Mouse (Mus musculus) liver, embryonic 14.5 days (tissue): ENCODE data around the gene Alox5ap. TPM values are rescaled to one million over a fixed set of nuclear protein-coding genes. Genes with fewer than 3 reads are reported as not detected.

ENCODE experiments used
- ATAC-seq: fragments of 200-750 bp; cut with Nextera tagmentation; 2 replicates; pipeline ENCODE4 v1.8.0; 2017; ENCODE audit warnings: moderate number of reproducible peaks, mild to moderate bottlenecking, moderate library complexity; ENCODE audit not compliant: insufficient read depth
- DNase-seq, 3 experiments: peaks; one replicate each; pipeline ENCODE4 v3.0.0-alpha.2; 2012 to 2013; ENCODE audit warnings: low read depth in 3 of 3, low spot score in 3 of 3
- H3K27ac ChIP-seq: fragments of 300-500 bp; sonication (generic); 2 replicates; pipeline ENCODE4 v1.5.1; 2014; ENCODE audit warnings: moderate library complexity, mild to moderate bottlenecking, control low read depth, inconsistent platforms
- H3K27me3 ChIP-seq: fragments of 300-500 bp; sonication (generic); 2 replicates; pipeline ENCODE4 v1.6.1; 2014; ENCODE audit warnings: mild to moderate bottlenecking, low read length, moderate library complexity; ENCODE audit not compliant: control insufficient read depth, insufficient read depth
- H3K36me3 ChIP-seq: fragments of 300-500 bp; sonication (generic); replicated peaks from 2 replicates; pipeline ENCODE4 v1.6.1; 2014; ENCODE audit warnings: low read depth; ENCODE audit not compliant: control insufficient read depth, insufficient read depth
- H3K4me1 ChIP-seq, 2 experiments: fragments of 200-500 bp in 1 of 2; fragments of 300-500 bp in 1 of 2; sonication (generic) in 1 of 2; replicated peaks; 2 replicates each; pipeline ENCODE4 v1.6.1; 2012 to 2014; ENCODE audit warnings: antibody characterized with exemption in 1 of 2, inconsistent platforms in 1 of 2, low read length in 1 of 2; ENCODE audit not compliant: control insufficient read depth in 2 of 2, insufficient read depth in 2 of 2
- H3K4me2 ChIP-seq: fragments of 300-500 bp; sonication (generic); 2 replicates; pipeline ENCODE4 v1.6.1; 2014; ENCODE audit warnings: low read depth, mild to moderate bottlenecking, control low read depth, moderate library complexity
- H3K4me3 ChIP-seq, 2 experiments: fragments of 200-500 bp in 1 of 2; fragments of 300-500 bp in 1 of 2; sonication (generic) in 1 of 2; 2 replicates each; pipeline ENCODE4 v1.5.1; 2012 to 2014; ENCODE audit warnings: low read depth in 2 of 2, low read length in 2 of 2, mild to moderate bottlenecking in 2 of 2, control low read depth in 1 of 2, inconsistent platforms in 1 of 2, moderate library complexity in 1 of 2; ENCODE audit not compliant: insufficient read depth in 1 of 2
- H3K9ac ChIP-seq: fragments of 300-500 bp; sonication (generic); replicated peaks from 2 replicates; pipeline ENCODE4 v1.6.1; 2014; ENCODE audit warnings: mild to moderate bottlenecking, control low read depth, moderate library complexity
- H3K9me3 ChIP-seq: fragments of 300-500 bp; sonication (generic); 2 replicates; pipeline ENCODE4 v1.6.1; 2016; ENCODE audit warnings: low read length, mixed read lengths; ENCODE audit not compliant: control insufficient read depth
- CTCF ChIP-seq: IDR thresholded peaks from 2 replicates; pipeline ENCODE4 v1.5.1; 2016; ENCODE audit warnings: antibody characterized with exemption, low read depth, control low read depth
- EP300 ChIP-seq: IDR thresholded peaks from 2 replicates; pipeline ENCODE4 v1.6.1; 2016; ENCODE audit warnings: antibody characterized with exemption, low read depth
- WGBS: fragments of 180-500 bp; shearing (Covaris S2); extraction: QIAGEN DNeasy Blood & Tissue Kit; methylation state at CpG from one replicate; pipeline ENCODE4 v1.1.7; 2014; ENCODE audit not compliant: insufficient replicate concordance; 5-methylcytosine and 5-hydroxymethylcytosine counted together
- polyA plus RNA-seq, 2 experiments: library from polyadenylated mRNA; depleted of rRNA in 1 of 2; stranded (reverse) in 1 of 2; unstranded in 1 of 2; fragments of >200 nt; fragmentation: Nextera tagmentation in 1 of 2; extraction: Ambion mirVana in 1 of 2; gene quantifications; 2 replicates each; pipeline versions ENCODE4 v1.2.1 to v1.2.3; 2012 to 2014

The Alox5ap gene
- polyA plus RNA-seq, 2 experiments: 26.7 to 29.6 TPM

DNA sequence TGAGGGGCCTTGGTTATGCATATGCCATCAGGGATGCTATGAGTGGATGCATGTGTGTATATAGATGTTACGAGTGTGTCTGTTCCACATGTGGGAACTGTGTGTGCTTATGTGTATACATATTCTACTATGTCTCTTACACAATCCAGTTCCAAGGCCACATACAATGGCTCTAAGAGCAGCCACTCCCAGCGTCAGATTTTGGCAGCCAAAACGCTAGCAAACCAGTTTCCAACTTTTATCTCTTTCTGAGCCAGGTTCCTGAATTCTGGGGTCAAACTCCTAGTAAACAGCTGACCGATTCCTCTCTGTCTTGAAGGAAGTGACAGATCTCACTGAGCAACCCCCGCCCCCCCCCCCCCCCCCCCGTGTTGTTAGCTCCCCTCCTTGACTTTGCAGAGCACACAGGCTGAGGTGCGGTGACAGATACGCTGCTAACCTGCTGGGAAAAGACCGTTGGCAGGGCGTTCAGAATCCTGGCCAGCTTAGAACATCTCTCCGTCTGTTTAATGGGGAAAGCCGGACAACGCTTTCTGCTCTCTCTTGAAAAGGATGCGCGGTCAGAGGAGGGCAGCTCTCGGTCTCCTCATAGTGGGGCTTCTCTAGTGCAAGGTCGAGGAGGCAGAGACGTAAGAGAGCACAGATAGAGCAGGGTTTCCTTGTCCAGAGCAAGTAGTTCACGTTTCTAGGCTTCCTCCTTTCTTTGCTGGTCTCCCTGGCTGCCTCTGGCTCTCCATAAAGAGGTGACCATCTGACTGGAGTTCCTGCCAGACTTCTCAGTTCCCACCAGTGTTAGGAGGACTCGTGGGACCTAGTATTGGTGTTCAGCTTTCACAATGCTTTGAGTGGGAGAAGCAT lies 17.3 kb upstream of the Alox5ap start:
- DNase-seq (no peak), ATAC-seq (no peak)
- H3K4me2 ChIP-seq: peak overlapping the region; percentile 85
- H3K27ac ChIP-seq: no peak overlapping the region
- H3K27me3 ChIP-seq: no peaks in the 10 kb centered on the region
- TF ChIP-seq EP300 (no peak), CTCF (no peak)
- no peaks in the 10 kb centered on the region for H3K36me3 ChIP-seq
- WGBS: 7% methylated on average over 20 of the region's 20 CpGs
- H3K9me3 ChIP-seq: no peaks in the 10 kb centered on the region
- H3K4me1 ChIP-seq: peaks cover 16 to 26% of the 10 kb centered on the region in 2 experiments
- H3K4me3 ChIP-seq: no peak overlapping the region; a peak in 1 of 4 replicates
- H3K9ac ChIP-seq: no peak overlapping the region

DNA sequence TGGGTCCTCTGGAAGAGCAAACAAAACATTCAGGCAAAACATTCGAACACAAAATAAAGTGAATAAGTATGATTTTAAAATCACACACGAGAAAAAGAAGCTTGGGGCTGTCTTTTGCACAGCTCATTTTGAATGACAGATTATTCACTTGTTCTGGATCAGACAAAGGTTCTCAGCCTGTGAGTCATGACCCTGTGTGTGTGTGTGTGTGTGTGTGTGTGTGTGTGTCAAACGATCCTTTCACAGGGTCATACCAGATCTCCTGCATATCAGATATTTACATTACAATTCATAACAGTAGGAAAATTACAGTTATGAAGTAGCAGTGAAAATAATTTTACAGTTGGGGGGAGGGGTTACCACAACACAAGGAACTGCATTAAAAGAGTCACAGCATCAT lies 12.3 kb upstream of the Alox5ap start:
- no peak overlapping the region for H3K9ac ChIP-seq
- no peaks in the 10 kb centered on the region for H3K36me3 ChIP-seq
- no peak for TF ChIP-seq CTCF
- no peak for TF ChIP-seq EP300
- DNase-seq (no peak), ATAC-seq (no peak)
- no peak overlapping the region for H3K4me3 ChIP-seq
- no peak overlapping the region for H3K27ac ChIP-seq
- no peaks in the 10 kb centered on the region for H3K27me3 ChIP-seq
- H3K4me2 ChIP-seq: no peak overlapping the region
- WGBS: 65% methylated on average over 3 of the region's 3 CpGs
- H3K4me1 ChIP-seq: peaks cover 0 to 4% of the 10 kb centered on the region in 2 experiments; a peak in 1 of 4 replicates
- H3K9me3 ChIP-seq: no peaks in the 10 kb centered on the region

DNA sequence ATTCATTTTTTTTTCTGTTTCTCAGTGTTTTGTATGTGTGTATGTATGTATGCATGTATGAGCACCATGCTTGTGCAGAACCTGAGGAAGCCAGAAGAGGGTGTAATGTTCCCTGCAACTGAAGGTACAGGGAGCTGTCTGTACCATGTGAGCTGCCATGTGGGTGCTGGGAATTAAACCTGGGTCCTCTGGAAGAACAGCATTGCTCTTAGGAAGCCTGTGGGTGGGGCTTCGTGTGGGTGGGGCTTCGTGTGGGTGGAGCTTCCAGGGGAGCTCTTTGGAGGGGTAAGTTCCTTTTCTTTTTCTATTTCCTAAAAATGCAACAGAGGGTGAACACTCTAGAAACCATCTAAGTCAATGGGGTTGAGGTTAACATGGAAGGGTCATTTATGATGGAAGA lies 11.1 kb upstream of the Alox5ap start:
- 33% methylated on average over 2 of the region's 2 CpGs for WGBS
- DNase-seq: no peak
- no peak overlapping the region for H3K4me3 ChIP-seq
- H3K36me3 ChIP-seq: no peaks in the 10 kb centered on the region
- no peaks in the 10 kb centered on the region for H3K4me1 ChIP-seq
- H3K27me3 ChIP-seq: no peaks in the 10 kb centered on the region
- no peak for ATAC-seq
- H3K4me2 ChIP-seq: no peak overlapping the region
- TF ChIP-seq CTCF (no peak), EP300 (no peak)
- H3K9me3 ChIP-seq: no peaks in the 10 kb centered on the region
- H3K27ac ChIP-seq: no peak overlapping the region
- H3K9ac ChIP-seq: no peak overlapping the region

DNA sequence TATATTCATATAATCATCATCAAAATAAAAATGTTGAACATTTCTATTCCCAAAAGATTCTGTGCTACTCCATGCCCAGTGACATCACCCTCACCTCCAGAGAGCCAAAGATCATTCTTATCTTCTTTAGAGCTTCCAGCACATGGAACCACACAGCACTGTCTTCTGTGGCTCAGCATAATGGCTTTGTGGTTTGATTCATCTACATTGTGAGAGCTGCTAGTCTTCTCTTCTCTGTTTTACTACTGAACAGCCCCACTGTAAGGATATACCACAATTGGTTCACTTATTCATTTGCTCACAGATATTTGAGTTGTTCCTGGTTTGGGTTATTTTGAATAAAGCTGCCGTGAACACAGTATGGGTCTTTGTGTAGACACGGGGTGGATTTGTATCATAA lies 9.0 kb upstream of the Alox5ap start:
- Histone ChIP-seq H3K9me3 (no peaks in the 10 kb centered on the region), H3K27ac (no peak overlapping the region), H3K4me1 (no peaks in the 10 kb centered on the region), H3K27me3 (no peaks in the 10 kb centered on the region), H3K36me3 (no peaks in the 10 kb centered on the region), H3K4me2 (no peak overlapping the region), H3K4me3 (no peak overlapping the region), H3K9ac (no peak overlapping the region)
- ATAC-seq (no peak), DNase-seq (no peak)
- TF ChIP-seq CTCF (no peak), EP300 (no peak)
- WGBS: 49% methylated on average over 2 of the region's 2 CpGs

DNA sequence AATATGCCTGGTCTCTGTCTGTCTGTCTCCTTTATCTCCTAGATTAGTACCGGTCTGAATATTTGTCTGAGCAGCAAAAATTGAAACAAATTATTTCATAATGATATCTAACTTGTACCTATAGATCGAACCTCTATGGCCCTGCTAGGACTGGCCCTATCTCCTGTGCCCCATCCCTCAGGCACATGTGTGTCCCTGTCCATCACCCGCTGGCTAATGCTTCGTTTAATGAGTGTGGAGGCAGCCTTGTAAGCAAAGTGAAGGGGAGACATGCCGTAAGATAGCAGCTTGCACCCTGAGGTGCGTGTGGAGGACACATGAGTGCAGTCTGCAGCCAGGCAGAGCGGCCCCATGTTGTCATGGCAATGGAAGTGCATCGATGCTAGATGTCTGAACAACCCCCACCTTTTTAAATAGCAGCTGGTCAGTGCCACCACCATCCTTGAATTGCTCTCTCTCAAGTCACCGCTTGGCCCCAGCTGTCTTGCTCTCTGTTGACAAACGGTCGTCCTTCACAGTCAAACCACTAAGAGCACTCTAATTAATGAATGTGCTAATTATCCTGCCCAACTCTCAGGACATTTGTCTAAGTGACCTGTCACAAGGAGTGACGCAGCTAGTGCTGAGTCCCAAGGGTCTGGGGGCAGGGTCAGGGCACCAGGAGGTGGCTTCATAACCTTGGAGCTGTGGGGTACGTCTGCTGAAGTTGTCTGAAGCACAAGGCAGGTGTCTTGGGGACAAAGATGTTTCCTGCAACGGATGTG lies 6.9 kb upstream of the Alox5ap start:
- Histone ChIP-seq H3K4me1 (no peaks in the 10 kb centered on the region), H3K9ac (no peak overlapping the region), H3K27ac (no peak overlapping the region), H3K4me3 (no peak overlapping the region), H3K36me3 (no peaks in the 10 kb centered on the region), H3K27me3 (no peaks in the 10 kb centered on the region), H3K4me2 (no peak overlapping the region), H3K9me3 (no peaks in the 10 kb centered on the region)
- TF ChIP-seq EP300 (no peak), CTCF (no peak)
- DNase-seq (no peak), ATAC-seq (no peak)
- 57% methylated on average over 14 of the region's 14 CpGs for WGBS
